Mouse (Mus musculus) cerebellum, adult 2 months (tissue): ENCODE data around the gene Dcaf17.

Experiments used
- CTCF ChIP-seq: fragments of 200-500 bp; IDR thresholded peaks from 2 replicates; pipeline ENCODE4 v1.5.1; 2011; ENCODE audit warnings: low read depth, mild to moderate bottlenecking, control low read depth, low read length, moderate library complexity, borderline replicate concordance; ENCODE audit not compliant: insufficient read depth
- POLR2A ChIP-seq: fragments of 200-500 bp; IDR thresholded peaks from 2 replicates; pipeline ENCODE4 v1.6.1; 2011; ENCODE audit warnings: low read length, control low read depth, borderline replicate concordance; ENCODE audit not compliant: insufficient read depth

DNA sequence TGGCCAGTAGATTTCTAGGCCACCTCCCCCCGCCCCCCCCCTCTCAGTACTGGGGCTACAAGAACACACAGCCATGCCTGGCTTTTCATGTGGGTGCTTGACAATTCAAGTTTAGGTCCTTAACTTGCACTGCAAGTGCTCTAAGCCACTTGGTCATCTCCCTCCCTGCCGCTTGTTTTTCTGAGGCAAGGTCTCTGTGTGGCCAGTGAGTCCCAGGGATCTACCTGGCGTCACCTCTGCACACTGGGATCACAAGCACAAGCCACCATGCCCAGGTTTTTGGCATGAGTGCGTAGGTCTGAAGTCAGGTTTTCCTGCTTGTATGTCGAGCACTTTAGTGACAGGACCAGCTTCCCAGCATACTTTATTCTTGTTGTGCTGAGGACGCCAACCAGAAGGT, 31.1 kb upstream of the Dcaf17 start:
- TF ChIP-seq POLR2A (no peak), CTCF (no peak)
